Mouse (Mus musculus): ENCODE measurements around the gene Trp53. TPM values are rescaled to one million over a fixed set of nuclear protein-coding genes. Genes with fewer than 3 reads are reported as not detected.
A peak's percentile ranks its signal among the peaks of the same experiment; 100 is the strongest.
"Not testable (repeated sequence)": the region's sequence is repeated elsewhere in the genome, so short reads cannot be mapped to it uniquely, and the experiment has no call there.

The Trp53 gene
- total and polyA plus RNA-seq, 3 experiments, result 76.4 to 212 TPM; not detected in 1

GRCm38 (mm10) chr11:69580091-69580514 is at the start of gene Trp53, which contains the start of gene Wrap53 (continued):
- TF ChIP-seq CHD1 (IDR thresholded peaks at IDR 0.05; ENCODE audit: low read depth, low read length) (no peak; the same call in 1 of the 2 replicates), KAT2A (conservative IDR thresholded peaks at IDR 0.05; ENCODE audit: low read depth, low read length) (peak; percentile 93)

GRCm38 (mm10) chr11:69530755-69531154 is 49.4 kb upstream of the Trp53 start:
- peak; percentile 36; the same call in 1 of the 2 replicates for TF ChIP-seq ZC3H11A (IDR thresholded peaks at IDR 0.05; ENCODE audit: low read depth, low read length)
- TF ChIP-seq CTCF (IDR thresholded peaks at IDR 0.05 in 2 of 3, conservative IDR thresholded peaks at IDR 0.05 in 1 of 3; ENCODE audit: control insufficient read depth in 1 of 3, insufficient read depth in 1 of 3, low read depth in 2 of 3, low read length in 3 of 3, poor library complexity in 1 of 3, severe bottlenecking in 1 of 3), result peak; percentile 28 to 64 (median 56); a peak in 5 of 6 replicates
- TF ChIP-seq RAD21 (IDR thresholded peaks at IDR 0.05; ENCODE audit: low read depth, low read length), result peak; percentile 48
- TF ChIP-seq SMC3 (IDR thresholded peaks at IDR 0.05; ENCODE audit: low read depth, low read length), result peak; percentile 58
- 0 out of 2 replicates have a peak, but pooled peaks have one; percentile 23 for TF ChIP-seq MYC (IDR thresholded peaks at IDR 0.05; ENCODE audit: low read depth, low read length)
- peak; percentile 83 for TF ChIP-seq TBP (IDR thresholded peaks at IDR 0.05; ENCODE audit: low read depth, low read length)
- not testable (repeated sequence) for H3K4me3 ChIP-seq (ENCODE audit: control insufficient read depth in 1 of 2, insufficient read depth in 1 of 2, low read depth in 2 of 2, low read length in 2 of 2); H3K36me3 ChIP-seq (ENCODE audit: control insufficient read depth in 1 of 2, insufficient read depth in 2 of 2, low read length in 2 of 2); H3K9ac ChIP-seq (ENCODE audit: control insufficient read depth, low read depth, low read length, poor library complexity, severe bottlenecking); H3K27me3 ChIP-seq (ENCODE audit: control insufficient read depth in 1 of 2, insufficient read depth in 2 of 2, low read length in 2 of 2); H3K9me3 ChIP-seq (replicated peaks; ENCODE audit: insufficient read depth, low read length); H3K27ac ChIP-seq (ENCODE audit: control insufficient read depth, low read depth, low read length); H3K4me1 ChIP-seq (ENCODE audit: control insufficient read depth in 1 of 2, insufficient read depth in 2 of 2, low read length in 2 of 2); H3K79me2 ChIP-seq (ENCODE audit: control insufficient read depth, insufficient read depth, low read length, poor library complexity)
- peak; percentile 65 for DNase-seq (ENCODE audit: low read depth, low spot score)

- Histone ChIP-seq H3K9me3 (replicated peaks; ENCODE audit: insufficient read depth, low read length) (no peaks in the 10 kb centered on the region), H3K79me2 (ENCODE audit: control insufficient read depth, insufficient read depth, low read length, poor library complexity) (no peaks in the 10 kb centered on the region), H3K9ac (ENCODE audit: control insufficient read depth, low read depth, low read length, poor library complexity, severe bottlenecking) (no peak overlapping the region), H3K4me1 (ENCODE audit: control insufficient read depth in 1 of 2, insufficient read depth in 2 of 2, low read length in 2 of 2) (no peaks in the 10 kb centered on the region), H3K27me3 (ENCODE audit: control insufficient read depth in 1 of 2, insufficient read depth in 2 of 2, low read length in 2 of 2) (peaks cover 1 to 5% of the 10 kb centered on the region in 2 experiments; a peak in 2 of 4 replicates), H3K36me3 (ENCODE audit: control insufficient read depth in 1 of 2, insufficient read depth in 2 of 2, low read length in 2 of 2) (no peaks in the 10 kb centered on the region), H3K27ac (ENCODE audit: control insufficient read depth, low read depth, low read length) (no peak overlapping the region), H3K4me3 (ENCODE audit: control insufficient read depth in 1 of 2, insufficient read depth in 1 of 2, low read depth in 2 of 2, low read length in 2 of 2) (no peak overlapping the region)
- TF ChIP-seq SMC3 (IDR thresholded peaks at IDR 0.05; ENCODE audit: low read depth, low read length), result peak; percentile 27; the same call in 1 of the 2 replicates
- no peak for TF ChIP-seq POLR2A (IDR thresholded peaks at IDR 0.05; ENCODE audit: control insufficient read depth in 1 of 2, insufficient read depth in 1 of 2, low read depth in 1 of 2, low read length in 2 of 2, poor library complexity in 1 of 2)
- peak in 1 of 3 experiments; percentile 25; a peak in 1 of 6 replicates for TF ChIP-seq CTCF (IDR thresholded peaks at IDR 0.05 in 2 of 3, conservative IDR thresholded peaks at IDR 0.05 in 1 of 3; ENCODE audit: control insufficient read depth in 1 of 3, insufficient read depth in 1 of 3, low read depth in 2 of 3, low read length in 3 of 3, poor library complexity in 1 of 3, severe bottlenecking in 1 of 3)
- TF ChIP-seq TCF12 (IDR thresholded peaks at IDR 0.05; ENCODE audit: low read depth, low read length), result no peak
- DNase-seq (ENCODE audit: low read depth, low spot score), result no peak
These were observed 47.5 kb upstream of the Trp53 start for GRCm38 (mm10) chr11:69532480-69533150.

GRCm38 (mm10) chr11:69534990-69535389 is 45.2 kb upstream of the Trp53 start:
- no peaks in the 10 kb centered on the region for H3K79me2 ChIP-seq (ENCODE audit: control insufficient read depth, insufficient read depth, low read length, poor library complexity)
- TF ChIP-seq KAT2A (conservative IDR thresholded peaks at IDR 0.05; ENCODE audit: low read depth, low read length), result no peak
- peak; percentile 24 for TF ChIP-seq RAD21 (IDR thresholded peaks at IDR 0.05; ENCODE audit: low read depth, low read length)
- TF ChIP-seq ZNF384 (IDR thresholded peaks at IDR 0.05; ENCODE audit: low read depth, low read length), result peak; percentile 81
- peak; percentile 57 for TF ChIP-seq SMC3 (IDR thresholded peaks at IDR 0.05; ENCODE audit: low read depth, low read length)
- TF ChIP-seq CHD1 (IDR thresholded peaks at IDR 0.05; ENCODE audit: low read depth, low read length), result no peak
- TF ChIP-seq CTCF (IDR thresholded peaks at IDR 0.05 in 2 of 3, conservative IDR thresholded peaks at IDR 0.05 in 1 of 3; ENCODE audit: control insufficient read depth in 1 of 3, insufficient read depth in 1 of 3, low read depth in 2 of 3, low read length in 3 of 3, poor library complexity in 1 of 3, severe bottlenecking in 1 of 3), result peak; percentile 26 to 56 (median 28); a peak in 4 of 6 replicates
- H3K27me3 ChIP-seq (ENCODE audit: control insufficient read depth in 1 of 2, insufficient read depth in 2 of 2, low read length in 2 of 2), result peaks cover 4 to 5% of the 10 kb centered on the region in 2 experiments; a peak in 2 of 4 replicates
- H3K27ac ChIP-seq (ENCODE audit: control insufficient read depth, low read depth, low read length), result no peak overlapping the region
- H3K36me3 ChIP-seq (ENCODE audit: control insufficient read depth in 1 of 2, insufficient read depth in 2 of 2, low read length in 2 of 2), result no peaks in the 10 kb centered on the region
- DNase-seq (ENCODE audit: low read depth, low spot score), result peak; percentile 63
- H3K9ac ChIP-seq (ENCODE audit: control insufficient read depth, low read depth, low read length, poor library complexity, severe bottlenecking), result no peak overlapping the region
- H3K4me3 ChIP-seq (ENCODE audit: control insufficient read depth in 1 of 2, insufficient read depth in 1 of 2, low read depth in 2 of 2, low read length in 2 of 2), result no peak overlapping the region
- no peaks in the 10 kb centered on the region for H3K9me3 ChIP-seq (replicated peaks; ENCODE audit: insufficient read depth, low read length)
- no peaks in the 10 kb centered on the region for H3K4me1 ChIP-seq (ENCODE audit: control insufficient read depth in 1 of 2, insufficient read depth in 2 of 2, low read length in 2 of 2)

Measured in MEL (cell line).